Mouse (Mus musculus) layer of hippocampus, adult 2 months (tissue): ENCODE data around the gene Vezt. TPM values are rescaled to one million over a fixed set of nuclear protein-coding genes. Genes with fewer than 3 reads are reported as not detected.
A peak's percentile ranks its signal among the peaks of the same experiment; 100 is the strongest.

Source experiments
- DNase-seq, 2 experiments: peaks; one replicate each; pipeline ENCODE4 v3.0.0; 2022; ENCODE audit warnings: low spot score in 2 of 2
- H3K27ac ChIP-seq: fragments of 200-600 bp; 2 replicates; pipeline ENCODE4 v1.8.1; 2022
- H3K4me3 ChIP-seq: fragments of 200-600 bp; 2 replicates; pipeline ENCODE4 v1.8.1; 2022; ENCODE audit warnings: mild to moderate bottlenecking
- CTCF ChIP-seq: fragments of 200-600 bp; conservative IDR thresholded peaks from 2 replicates; pipeline ENCODE4 v1.8.1; 2022; ENCODE audit warnings: antibody characterized with exemption, mild to moderate bottlenecking, moderate library complexity
- total RNA-seq, 2 experiments: library from RNA; stranded (reverse); gene quantifications; 2 replicates each; pipeline ENCODE4 v1.2.3; 2021

Vezt gene
- total RNA-seq, 2 experiments from 2014 or later, result 58.6 to 69.4 TPM

DNA sequence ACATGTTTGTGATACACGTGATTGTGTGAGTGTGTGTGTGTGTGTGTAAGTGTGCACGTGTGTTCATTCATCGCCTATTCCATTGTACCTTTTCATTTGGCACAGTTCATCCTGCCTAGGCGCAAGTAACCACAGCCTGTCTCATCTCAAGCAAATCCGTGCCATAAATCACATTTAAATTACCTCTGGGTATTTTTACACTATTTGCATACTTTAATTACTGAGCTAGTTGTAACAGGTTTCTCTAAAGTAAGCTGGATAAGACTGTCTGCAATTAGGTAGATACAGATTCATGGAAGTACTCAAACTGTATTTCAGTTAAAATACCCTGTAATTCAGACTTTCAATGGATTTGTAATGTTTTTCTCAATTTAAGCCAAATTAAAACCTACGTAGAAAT is 20.9 kb upstream of the Vezt start:
- no peak for DNase-seq
- Histone ChIP-seq H3K4me3 (no peak overlapping the region), H3K27ac (no peak overlapping the region)
- TF ChIP-seq CTCF, result no peak

DNA sequence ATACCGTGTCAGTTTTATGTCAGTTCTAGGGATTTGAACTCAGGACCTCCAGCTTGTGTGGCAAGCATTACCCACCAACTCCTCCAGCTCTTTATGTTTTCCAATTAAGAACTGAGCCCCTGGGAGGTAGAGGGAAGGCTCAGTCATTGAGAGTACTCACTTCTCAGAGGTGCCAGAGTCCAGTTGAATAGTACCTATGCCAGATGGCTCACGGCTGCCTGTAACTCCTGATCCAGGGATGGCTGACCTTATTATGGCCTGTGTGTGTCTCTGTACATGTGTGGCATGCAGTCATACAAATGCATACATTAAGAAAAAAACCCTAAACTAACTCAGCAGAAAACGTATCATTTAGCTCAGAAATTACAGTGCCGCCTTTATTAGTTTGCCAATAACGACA is 15.1 kb upstream of the Vezt start:
- no peak overlapping the region for H3K27ac ChIP-seq
- no peak for TF ChIP-seq CTCF
- no peak for DNase-seq
- H3K4me3 ChIP-seq, result no peak overlapping the region

DNA sequence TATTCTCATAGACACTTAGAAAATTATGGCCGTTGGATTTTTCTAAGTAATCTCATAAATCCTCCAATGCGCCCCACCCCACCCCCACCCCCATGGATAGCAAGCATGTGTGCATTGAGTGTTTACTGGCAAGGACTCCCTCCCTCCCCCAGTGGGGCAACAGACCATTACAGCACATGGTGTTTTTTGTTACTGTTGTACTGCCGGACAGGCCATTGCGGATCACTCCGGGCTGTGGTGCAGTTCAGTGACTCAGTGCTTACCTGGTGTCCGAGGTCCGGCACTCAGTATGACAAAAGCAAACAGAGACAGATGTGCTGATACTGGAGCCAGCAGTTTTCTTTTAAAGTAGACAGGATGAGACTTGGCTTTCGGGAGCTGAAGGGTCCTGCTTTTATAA is 13.5 kb upstream of the Vezt start:
- DNase-seq, result no peak
- no peak for TF ChIP-seq CTCF
- Histone ChIP-seq H3K4me3 (no peak overlapping the region), H3K27ac (no peak overlapping the region)

DNA sequence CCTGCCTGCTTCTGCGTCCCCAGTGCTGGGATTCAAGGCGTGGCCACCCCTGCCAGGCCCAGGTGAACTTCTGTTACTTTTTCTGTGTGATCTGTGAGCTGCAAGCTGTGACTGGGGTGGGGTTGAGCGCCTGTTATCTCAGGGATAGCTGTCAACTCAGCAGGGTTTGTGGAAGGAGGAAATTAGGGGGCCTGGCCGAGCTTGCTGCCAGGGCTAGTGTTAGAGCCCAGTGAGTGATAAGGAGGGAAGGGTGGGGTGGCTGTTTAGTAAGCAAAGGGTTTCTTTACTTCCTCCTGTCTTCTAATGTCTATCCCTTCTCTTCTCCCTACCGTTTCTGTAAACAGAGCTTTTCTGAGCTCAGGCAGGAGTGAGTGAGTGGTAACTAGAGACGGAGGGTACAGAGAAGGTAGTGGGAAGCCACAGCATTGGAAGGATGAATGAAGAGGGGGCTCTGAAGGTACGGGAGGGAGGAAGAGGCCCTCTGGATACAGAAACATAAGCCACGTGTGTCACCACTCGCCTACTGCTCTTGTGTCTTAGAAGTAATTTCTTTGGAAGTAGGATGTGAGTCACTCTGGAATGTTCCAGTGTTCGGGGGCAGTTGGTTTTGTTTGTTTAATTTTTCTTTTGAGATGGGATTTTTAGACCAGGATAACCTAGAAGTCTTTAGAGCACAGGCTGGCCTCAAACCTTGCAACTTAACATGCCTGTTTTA is 12.4 kb upstream of the Vezt start:
- DNase-seq, result no peak
- no peak for TF ChIP-seq CTCF
- H3K27ac ChIP-seq, result no peak overlapping the region

DNA sequence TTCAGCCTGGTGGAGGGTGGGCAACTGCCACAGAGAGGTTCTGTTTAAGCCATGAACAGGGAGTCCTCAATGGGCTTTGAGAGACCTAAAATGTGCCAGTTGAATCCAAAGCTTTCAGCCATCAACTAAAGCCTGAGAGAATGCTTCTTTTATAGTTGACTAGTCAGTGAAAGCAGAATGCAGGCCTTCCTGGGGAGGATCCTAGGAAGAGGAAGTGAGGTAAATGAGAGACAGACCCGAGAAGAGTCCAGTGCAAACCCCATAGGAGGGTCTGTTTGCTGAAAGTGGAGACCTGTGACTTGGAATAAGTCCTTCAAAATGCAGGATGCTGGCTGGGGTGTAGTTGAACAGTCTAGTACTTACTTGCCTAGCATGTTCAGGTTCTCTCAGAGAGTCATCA is 11.4 kb upstream of the Vezt start:
- 0 out of 2 replicates have a peak overlapping the region, but pooled peaks have one; percentile 25 for H3K27ac ChIP-seq
- H3K4me3 ChIP-seq, result no peak overlapping the region
- DNase-seq, result no peak
- TF ChIP-seq CTCF, result no peak

More for the DNA sequence above, 12.4 kb upstream of the Vezt start:
- H3K4me3 ChIP-seq, result no peak overlapping the region

DNA sequence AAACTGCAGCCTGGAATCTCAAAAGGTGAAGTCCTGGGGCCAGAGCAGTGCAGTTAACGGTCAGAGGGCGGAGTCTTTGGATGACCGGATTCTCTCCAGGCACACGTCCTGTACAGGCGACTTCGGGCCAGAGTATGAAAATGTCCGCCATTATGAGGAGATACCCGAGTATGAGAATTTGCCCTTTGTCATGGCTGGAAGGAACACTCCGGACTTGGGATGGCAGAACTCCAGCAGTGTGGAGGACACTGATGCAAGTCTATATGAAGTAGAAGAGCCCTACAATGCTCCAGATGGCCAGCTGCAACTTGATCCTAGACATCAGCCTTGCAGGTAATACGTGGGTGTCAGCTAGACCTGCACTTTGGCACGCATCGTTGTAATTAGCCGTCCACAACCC is 9.7 kb upstream of the Vezt start:
- no peak overlapping the region for H3K27ac ChIP-seq
- H3K4me3 ChIP-seq, result no peak overlapping the region
- no peak for TF ChIP-seq CTCF
- no peak for DNase-seq

DNA sequence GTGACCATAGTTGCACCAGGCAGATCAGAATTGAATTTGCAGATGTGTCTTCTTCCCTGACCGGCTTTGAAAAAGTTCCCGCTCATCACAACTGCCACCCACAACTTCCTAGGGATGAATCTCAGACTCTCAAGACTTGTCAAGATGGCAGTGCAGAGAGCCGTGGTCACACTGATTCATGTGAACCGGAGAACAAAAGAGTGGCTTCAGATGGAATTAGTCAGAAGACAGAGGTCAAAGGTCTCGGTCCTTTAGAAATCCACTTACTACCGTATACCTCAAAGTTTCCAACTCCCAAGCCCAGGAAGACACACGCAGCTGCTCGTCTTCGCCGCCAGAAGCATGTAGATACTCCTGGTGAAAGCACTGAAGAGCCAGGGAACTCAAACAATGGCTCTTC is 8.3 kb upstream of the Vezt start:
- no peak for TF ChIP-seq CTCF
- no peak for DNase-seq
- Histone ChIP-seq H3K27ac (peak overlapping the region; percentile 32; the same call in 1 of the 2 replicates), H3K4me3 (no peak overlapping the region)

DNA sequence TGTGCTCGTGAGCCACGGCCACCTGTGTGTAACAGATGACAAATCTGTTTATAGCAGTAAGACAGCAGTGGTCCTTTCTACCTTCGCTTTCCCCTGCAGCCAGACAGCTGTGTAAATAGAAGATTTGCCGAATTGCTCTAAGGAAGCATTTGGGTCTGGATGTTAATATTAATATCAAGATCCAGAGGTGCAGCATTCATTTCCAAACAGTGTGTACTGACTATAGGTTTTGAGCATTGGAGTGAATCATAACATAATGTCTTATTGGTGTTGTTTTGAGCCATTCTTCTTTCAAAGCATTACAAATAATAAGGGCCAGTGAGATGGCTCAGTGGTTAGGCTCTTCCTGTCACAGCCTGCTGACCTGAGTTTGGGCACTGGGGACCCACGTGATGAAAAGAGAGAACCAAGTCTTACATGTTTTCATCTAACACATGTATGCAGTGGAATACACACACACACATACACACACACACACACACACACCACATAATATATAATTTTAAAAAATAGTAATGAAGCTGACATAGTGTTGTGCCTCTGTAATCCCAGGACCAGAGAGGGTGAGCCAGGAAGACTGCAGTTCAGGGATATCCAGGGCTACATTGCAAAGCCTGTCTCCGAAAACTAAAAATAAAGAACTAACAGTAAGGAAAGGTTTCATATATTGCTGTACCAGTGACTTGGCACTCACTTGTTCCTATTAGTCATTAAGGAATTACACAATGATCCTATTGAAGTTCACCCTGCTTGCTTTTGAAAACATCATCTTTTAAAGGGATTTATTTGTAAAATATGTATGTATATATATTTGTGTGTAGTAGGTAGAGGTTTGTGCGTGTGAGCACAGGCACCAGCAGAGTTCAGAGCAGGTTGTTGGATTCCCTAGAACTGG is 3.0 kb upstream of the Vezt start:
- no peak overlapping the region for H3K27ac ChIP-seq
- DNase-seq, result no peak
- no peak overlapping the region; the same call in 1 of the 2 replicates for H3K4me3 ChIP-seq
- no peak for TF ChIP-seq CTCF

DNA sequence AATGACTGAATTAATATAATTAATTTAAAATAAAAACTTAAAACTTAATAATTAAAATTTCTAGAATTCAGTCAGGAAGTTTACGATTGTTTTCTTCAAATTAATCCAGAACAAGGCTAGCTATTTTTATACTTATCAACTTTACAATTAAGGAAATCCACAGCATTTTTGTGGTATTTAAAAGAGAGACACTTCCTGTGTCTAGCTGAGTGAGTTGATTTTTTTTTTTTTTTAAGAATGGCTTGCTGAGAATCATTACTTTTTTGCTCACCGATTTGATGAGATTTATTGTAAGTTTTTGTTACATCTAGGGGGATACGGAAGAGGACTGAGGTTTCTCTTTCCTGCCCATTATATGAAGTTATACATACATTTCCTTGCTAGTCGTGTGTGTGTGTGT is 2.0 kb upstream of the Vezt start:
- no peak for DNase-seq
- Histone ChIP-seq H3K4me3 (peak overlapping the region; percentile 44), H3K27ac (peak overlapping the region; percentile 67)
- no peak for TF ChIP-seq CTCF

DNA sequence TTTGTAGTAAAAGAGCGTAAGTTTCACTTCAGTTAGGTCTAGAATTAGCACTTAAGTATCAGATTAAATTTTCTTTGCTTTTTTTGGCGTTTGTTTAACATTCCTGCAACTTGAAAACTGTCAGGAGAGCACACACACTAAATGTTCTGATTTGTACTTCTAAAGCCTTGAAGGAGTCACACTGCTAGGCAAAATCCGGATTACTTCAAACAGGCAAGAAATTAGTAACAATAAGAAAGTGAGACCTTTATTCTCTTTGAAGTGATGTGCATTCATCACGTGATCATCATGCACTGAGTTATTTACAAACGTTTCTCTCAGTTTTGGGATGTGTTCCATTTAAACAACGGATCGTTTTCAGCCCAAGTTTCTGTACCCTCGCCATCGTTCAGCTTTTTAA is 1.6 kb upstream of the Vezt start:
- Histone ChIP-seq H3K27ac (peak overlapping the region; percentile 67), H3K4me3 (peak overlapping the region; percentile 44)
- no peak for TF ChIP-seq CTCF
- no peak for DNase-seq

DNA sequence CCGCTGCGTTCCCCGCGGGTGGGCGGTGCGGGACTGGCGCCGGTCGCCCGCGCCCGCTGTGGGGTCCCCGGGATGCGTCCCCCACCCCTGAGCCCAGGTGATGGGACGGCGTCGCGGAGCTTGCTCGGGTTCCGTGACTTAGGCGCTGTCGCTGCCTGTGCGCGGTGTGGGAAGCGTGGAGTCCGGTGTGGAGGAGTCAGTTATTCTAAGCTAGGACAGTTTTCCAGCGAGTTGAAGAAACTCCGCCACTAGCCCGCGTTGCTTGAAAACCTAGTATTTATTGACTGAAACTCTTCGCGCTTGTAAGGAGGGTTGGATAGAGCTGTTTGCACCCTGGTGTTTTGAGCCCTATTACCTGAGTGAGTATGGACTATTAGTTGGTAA is 750 bp upstream of the Vezt start:
- TF ChIP-seq CTCF, result no peak
- H3K4me3 ChIP-seq, result peak overlapping the region; percentile 74
- peak overlapping the region; percentile 92 for H3K27ac ChIP-seq
- peak in 1 of 2 experiments; percentile 17 for DNase-seq

DNA sequence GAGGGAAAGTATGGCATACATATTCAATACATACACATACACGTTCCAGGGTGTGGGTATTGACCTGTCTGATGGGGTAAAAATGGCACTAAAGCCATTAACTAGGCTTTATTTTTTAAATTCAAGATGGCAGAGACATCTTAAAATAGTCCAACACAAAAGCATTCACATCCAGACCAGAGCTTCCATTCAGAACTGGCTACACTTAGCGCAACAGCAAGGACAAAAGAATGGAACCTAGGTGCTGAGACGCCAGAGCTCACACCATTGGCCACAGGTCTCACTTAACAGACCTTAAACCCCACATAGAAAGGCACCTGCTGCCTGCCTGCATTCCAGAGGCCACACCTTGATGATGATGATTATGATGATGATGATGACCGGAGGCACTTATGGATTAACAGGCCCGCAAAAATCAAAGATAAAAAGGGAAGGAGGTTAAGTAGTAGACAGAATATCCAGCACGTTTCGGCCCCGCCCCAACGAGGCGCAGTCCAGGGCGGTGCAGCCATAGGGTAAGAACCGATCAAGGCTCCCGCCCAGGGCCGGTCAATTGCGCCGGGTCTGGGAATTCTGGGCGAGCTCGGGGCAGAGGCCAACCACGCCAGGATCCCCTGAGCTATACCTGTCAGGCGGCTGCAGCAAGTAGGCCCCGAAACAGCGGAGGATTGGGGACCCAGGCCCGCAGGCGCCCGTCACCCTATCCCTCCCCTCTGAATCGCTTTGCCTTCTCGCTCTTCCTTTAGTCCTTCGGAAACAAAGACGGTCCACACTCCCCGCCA is 550 bp downstream of the Vezt start:
- DNase-seq, result peak in 1 of 2 experiments; percentile 41
- TF ChIP-seq CTCF, result no peak
- Histone ChIP-seq H3K4me3 (peak overlapping the region; percentile 74), H3K27ac (peak overlapping the region; percentile 90)

DNA sequence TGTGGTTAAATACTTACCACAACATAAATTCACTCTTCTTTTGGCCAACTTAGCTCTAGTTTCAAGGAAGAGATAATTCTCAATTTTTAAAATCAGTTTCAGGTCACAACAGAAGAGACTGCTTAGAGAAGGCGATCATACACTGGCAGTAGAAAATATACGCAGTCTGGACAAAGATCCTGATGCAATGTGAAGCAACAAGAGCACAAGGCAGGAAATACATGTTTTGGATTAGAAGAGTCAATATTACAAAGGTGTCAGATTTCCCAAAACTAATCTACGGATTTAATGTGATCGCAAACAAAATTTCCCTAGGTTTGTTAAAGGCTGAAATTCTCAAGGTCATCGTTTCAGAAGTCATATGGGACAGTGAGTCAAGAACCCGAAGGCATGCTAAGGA is 4.5 kb downstream of the Vezt start:
- H3K4me3 ChIP-seq, result no peak overlapping the region
- no peak for TF ChIP-seq CTCF
- DNase-seq, result no peak
- no peak overlapping the region for H3K27ac ChIP-seq
